Mouse (Mus musculus) spleen, postnatal 10 days (tissue): ENCODE data around the gene Arhgap45.

Experiments
- DNase-seq, 2 experiments: peaks; one replicate each; pipeline ENCODE4 v3.0.0; 2021 to 2022; ENCODE audit warnings: low spot score in 2 of 2

Arhgap45 gene

DNA sequence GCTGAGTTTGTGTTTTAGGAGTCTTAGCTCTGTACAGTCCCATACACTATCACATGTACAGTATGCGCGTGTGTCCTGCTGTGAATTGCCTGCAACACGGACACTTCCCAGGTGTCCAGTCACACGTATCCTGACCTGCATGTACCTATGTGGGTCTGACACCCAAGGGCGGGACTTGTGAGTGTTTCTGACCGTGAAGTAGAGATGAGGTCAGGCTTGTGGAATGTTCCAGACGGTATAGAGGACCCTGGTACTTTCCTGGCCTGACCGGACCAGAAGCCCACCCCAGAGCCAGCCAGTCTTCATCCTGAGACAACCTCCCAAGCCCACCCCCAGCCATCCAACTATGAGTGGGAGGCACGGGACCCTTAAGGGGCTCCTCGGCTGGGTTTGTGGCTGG is 870 bp upstream of the Arhgap45 start:
- no peak for DNase-seq

DNA sequence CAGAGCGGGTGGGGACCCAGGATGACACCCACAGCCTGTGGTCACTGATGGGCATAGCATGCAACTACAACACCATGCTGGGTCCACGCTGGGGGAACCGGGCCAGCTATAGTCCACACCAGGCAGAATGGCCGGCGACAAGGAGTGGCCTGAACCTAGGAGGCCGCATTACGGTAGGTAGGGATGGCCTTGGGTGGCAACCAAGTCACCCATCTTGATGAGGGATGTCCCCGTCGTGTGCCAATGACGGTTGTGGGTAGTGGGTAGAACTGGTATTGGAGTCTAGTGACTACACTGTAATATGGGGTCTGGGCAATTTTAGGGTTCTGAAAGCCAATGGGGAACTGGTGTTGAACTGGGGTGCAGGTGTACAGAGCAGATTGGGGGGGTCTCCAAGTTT is 478 bp downstream of the Arhgap45 start:
- DNase-seq = peak in 1 of 2 experiments; percentile 72

DNA sequence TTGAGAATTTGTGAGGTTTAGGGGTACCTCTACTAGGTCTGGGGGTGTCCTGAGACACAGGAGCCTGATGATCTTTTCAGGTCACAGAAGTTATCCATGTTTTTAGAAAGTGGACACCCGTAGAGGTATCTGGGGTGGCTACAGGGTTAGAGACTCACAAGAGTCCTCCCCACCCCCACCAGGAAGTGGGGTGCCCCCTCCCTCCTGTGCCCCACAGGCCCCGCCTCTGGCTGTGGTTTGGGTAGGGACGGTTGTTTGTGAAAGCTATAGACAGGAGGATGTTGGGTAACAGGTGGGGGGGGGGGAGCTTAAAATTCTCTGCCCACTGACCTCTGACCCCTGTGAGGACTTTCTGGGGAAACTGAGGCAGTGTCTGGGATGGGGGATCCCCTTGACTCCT is 908 bp downstream of the Arhgap45 start:
- peak in 1 of 2 experiments; percentile 89 for DNase-seq

DNA sequence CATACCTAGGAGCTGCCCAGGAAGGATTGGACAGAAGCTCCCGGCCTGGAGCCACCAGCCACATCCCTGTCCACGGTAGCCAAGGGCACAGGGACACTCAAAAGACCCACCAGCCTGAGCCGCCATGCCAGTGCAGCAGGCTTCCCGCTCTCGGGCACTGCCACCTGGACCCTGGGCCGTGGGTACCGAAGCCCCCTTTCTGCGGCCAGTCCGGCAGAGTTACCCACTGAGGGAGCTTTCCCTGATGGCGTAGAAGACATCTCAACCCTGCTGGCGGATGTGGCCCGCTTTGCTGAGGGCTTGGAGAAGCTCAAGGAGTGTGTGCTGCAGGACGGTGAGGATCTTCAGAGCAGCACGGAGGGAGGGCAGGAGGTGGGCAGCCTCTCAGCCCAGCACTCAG is 1.3 kb downstream of the Arhgap45 start:
- DNase-seq = peak; percentile 58 to 69

DNA sequence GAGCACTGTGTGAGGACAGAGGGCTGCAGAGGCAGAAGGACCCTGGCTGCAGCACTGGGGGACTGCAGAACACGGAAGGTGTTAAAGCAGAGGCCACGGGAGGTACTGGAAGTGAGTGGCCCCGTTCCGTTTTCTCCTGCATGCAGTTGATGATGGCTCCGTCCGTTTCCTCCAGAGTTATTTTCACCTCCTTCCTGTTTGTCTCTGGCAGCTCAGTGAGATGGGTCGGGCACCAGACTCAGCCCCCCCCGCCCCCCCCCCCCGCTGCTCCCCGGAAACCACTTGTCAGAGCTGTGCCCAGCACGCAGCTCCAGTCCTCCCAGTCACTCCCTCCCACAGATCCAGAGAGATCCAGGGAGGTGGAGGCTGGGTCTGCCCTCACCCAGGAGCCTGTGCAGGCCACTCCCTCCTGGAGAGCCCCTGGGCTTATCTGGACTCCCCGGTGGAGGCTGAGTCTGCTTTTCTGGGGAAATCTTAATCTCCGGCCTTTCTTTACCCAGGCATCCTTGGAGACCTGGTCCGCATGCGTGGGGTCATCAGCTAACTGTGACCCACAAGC is 2.4 kb downstream of the Arhgap45 start:
- DNase-seq = peak; percentile 56 to 66

DNA sequence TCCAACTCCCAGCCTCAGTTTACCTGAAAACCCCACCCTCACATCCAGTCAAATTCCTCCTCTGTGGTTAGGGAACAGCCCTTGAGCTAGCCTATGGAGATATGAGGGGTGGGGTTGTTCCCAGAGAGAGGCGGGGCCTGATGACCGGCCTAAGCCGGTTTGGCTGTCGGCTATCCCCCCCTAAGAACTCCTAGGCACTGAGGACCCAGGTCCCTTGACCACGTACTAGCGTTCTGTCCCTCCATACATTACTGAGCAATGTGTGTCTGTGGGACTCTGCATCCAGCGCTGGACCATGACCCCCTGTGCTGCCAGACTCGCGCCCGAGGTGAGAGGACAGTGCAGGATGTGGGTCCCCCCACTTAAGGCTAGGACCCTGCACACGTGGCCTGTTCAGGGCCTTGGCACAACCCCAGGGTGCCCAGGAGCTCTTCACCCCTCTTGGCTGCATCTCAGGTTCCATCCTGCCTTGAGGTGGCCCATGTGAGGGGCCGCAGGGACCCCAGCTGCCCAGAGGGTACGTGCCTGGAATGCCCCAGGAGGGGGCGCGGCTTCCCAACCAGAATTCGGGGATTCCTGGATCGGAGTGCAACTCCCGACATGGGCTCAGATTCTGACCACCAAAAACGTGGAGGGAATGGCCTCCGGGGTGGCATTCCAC is 3.1 kb downstream of the Arhgap45 start:
- DNase-seq = peak in 1 of 2 experiments; percentile 46

DNA sequence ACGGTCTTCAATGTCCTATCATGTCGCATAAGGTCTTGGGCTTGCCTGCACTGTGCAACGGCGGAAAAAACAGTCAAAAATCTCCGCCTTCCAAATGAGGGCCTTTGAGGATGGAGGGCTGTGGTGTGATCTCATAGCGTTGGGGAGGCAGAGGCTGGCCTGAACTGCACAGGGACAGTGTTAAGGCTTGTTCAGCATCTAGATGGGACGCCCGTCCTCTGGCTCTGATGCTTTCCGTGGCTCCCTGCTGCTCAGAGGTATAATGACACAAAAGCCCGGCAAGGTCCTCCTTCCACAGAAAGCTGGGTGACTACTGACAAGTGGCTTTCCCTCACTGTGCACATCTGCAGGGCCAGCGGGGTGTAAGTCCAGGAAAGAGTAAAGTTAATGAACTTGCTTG is 3.7 kb downstream of the Arhgap45 start:
- no peak for DNase-seq

DNA sequence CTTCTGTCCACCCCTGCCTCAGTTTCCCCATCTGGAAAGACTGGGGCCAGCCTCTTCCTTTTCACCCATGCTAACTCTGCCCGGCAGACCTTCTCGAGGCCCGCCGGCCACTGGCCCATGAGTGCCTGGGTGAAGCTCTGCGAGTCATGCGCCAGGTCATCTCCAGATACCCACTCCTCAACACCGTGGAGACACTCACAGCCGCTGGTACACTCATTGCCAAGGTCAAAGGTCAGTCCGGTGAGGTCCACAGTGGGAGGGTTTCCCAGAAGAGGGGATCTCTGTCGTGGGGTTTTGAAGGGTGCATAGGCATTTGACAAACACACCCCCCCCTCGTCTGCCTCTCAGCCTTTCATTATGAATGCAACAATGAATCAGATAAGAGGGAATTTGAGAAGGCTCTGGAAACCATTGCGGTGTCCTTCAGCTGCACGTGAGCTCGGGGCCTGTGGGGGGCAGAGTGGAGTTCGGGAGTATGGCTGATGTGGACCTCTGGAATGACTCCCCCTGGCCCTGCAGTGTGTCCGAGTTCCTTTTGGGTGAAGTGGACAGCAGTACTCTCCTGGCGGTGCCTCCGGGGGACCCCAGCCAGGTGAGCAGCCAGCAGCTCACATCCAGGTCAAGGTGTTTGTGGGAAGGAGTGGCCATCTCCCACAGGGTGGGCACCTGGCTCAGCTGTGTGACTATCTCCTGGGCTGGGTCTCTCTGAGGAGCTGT is 4.3 kb downstream of the Arhgap45 start:
- no peak for DNase-seq

DNA sequence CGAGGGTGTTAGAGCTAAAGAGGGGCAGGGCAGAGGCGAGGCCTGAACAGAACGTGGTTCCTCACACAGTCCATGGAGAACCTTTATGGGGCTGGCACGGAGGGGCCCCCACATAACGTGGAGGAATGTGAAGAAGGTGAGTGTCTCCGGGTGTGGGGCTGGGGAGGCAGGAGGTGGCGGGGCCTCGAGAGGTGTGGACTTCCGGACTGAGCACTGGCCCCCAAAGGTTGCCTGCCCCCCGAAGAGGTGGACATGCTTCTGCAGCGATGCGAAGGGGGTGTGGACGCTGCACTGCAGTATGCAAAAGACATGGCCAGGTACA is 4.8 kb downstream of the Arhgap45 start:
- no peak for DNase-seq

DNA sequence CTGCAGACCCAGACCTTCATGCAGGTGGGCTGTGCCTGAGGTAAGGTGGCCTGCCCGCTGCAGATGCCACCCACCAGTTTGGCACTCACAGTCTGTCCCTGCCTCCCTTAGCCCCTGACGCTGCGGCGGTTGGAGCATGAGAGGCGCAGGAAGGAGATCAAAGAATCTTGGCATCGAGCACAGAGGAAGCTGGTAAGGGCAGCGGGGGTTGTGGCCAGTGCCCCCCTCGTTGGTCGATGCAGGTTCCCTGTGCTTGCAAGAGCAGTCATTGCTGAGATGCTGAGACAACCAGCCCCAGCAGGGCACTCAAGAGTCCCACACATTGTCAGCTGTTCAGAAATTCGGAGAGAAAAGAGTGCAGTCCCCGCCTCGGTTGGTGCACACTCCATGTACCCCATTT is 5.7 kb downstream of the Arhgap45 start:
- no peak for DNase-seq

DNA sequence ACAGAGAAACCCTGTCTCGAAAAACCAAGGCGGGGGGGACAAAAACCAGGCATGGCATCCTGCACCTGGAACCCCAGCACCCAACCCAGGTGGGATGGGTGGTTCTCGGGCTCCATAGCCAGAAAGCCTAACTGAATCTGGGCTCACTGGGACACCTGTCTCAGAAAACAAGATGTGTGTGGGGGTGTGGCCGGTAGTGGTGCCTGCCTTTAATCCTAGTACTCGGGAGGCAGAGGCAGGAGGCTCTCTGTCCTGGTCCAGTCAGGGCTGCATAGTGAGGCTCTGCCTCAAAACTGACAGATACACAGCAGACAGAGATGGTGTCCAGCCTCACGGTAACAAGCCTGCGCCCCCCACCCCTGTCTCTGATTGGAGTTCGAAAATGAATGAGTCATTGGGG is 6.4 kb downstream of the Arhgap45 start:
- no peak for DNase-seq

DNA sequence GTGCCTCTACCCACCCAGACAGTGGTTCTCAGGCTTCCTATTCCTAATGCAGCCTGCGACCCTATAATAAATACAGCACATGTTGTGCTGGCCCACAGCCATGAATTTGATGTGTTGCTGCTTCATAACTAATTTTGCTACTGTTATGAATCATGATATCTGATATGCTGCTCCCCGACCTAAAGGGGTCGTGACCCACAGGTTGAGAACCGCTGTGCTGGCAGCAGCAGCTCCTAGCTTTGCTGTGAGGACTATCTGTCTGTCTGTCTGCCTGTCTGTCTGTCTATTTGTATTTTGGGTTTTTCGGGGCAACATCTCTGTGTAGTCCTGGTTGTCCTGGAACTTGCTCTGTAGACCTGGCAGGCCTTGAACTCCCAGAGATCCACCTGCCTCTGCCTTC is 7.3 kb downstream of the Arhgap45 start:
- DNase-seq = no peak

DNA sequence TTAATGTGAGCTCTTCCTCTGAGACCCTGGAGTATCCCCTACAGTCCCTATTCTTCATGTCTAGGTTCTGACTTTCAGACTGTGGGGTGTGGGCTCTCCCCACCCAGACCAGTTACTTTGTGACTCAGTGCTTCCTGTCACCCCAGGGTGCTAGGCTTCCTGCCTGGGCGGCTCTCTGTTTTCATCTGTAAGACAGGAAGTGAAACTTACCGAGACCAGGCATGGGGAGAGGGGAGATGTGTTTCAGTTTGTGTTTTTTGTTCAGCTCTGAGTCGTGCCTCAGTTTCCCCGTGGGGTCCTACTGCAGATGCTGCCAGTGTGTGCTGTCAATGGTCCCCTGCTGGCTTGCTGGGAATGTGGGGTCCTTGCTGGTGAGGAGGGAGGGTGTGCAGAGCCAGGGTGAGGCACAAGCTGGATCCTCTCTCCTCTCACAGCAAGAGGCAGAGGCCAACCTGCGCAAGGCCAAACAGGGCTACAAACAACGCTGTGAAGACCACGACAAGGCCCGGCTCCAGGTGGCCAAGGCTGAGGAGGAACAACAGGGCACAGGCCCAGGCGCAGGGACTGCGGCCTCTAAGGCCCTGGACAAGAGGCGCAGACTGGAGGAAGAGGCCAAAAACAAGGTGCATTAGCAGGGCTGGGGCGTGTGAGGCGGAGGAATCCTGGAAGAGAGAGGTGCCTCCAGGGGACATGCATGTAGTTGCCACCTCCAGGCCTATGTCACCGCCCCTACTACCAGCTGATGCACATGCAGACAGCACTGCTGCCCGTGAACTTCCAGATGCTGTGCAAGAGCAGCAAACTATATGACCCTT is 8.0 kb downstream of the Arhgap45 start:
- peak in 1 of 2 experiments; percentile 67 for DNase-seq

DNA sequence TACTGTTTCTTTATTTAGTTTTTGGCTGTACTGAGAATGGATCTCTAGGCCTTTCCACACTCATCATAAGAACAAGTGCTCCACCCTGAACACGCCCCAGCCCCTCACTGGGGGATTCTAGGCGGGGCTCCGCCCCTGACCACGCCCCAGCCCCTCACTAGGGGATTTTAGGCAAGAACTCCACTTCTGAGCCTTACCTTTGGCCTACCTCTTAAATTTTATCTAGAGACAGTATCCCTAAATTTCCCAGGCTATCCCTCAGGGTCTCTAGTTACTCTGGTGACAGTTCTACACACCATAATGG is 8.5 kb downstream of the Arhgap45 start:
- no peak for DNase-seq

DNA sequence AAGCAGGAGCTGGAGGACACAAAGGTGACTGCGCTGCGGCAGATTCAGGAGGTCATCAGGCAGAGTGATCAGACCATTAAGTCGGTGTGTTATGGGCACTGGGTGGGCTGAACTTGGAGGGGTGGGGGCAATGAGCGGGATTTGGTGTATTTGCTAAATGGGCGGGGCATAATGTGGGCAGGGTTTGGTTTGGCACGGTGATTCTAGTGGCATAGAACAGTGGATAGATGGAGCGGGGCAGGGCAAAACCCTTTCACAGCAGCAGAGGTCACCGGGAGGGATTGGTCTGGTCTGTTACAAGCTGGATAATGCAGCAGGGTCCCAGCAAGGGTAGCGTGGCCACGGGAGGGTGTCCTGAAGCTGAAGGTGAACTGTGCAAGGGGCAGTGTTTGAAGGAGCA is 9.0 kb downstream of the Arhgap45 start:
- DNase-seq = no peak

DNA sequence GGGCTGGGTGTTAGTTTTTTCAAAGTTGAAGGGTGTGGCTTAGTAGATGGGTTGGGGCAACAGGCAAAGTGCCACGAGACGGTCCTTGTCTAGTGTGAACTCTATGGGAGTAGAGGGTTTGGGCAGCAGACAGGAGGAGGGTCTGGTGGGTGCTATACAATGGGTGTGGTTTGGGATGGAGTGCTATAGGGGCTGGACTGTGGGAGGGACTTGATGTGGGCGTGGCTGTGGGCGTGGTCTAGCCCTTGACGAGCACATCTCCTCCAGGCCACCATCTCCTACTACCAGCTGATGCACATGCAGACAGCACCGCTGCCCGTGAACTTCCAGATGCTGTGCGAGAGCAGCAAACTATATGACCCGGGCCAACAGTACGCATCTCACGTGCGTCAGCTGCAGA is 9.4 kb downstream of the Arhgap45 start:
- DNase-seq = peak in 1 of 2 experiments; percentile 74

DNA sequence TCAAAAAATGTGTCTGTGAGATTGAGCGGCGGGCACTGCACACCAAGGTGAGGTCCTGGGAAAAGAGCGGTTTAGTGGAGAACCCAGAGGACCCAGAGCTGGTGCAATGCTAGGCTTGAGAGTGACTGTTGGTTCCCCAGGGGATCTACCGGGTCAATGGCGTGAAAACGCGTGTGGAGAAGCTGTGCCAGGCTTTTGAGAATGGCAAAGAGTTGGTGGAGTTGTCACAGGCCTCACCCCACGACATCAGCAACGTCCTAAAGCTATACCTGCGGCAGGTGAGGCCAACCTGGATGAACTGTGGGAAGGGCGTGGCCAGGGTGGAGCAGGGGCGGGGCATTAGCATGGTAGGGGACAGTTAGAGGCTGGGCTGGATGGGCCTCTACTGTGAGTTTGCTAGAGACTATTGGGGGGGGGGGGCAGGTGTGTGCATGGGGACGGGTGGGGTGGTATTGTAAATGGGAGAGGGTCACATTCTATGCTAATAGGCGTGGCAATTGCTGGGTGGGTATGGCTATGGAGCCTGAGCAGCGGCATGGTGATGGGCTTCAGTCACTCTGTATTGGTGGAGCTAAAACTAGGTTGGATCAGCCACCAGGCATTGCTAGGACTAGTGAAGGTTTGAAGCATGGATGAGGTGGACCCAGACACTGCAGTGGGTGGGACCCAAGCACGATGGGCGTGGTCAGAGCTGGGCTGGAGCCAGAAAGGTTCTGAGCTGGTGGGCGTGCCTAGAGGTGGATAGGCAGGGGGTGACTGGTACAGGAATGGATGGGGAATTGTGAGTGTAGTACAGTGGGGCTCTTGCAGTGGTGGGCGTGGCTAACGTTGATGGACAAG is 11.4 kb downstream of the Arhgap45 start:
- peak in 1 of 2 experiments; percentile 56 for DNase-seq

DNA sequence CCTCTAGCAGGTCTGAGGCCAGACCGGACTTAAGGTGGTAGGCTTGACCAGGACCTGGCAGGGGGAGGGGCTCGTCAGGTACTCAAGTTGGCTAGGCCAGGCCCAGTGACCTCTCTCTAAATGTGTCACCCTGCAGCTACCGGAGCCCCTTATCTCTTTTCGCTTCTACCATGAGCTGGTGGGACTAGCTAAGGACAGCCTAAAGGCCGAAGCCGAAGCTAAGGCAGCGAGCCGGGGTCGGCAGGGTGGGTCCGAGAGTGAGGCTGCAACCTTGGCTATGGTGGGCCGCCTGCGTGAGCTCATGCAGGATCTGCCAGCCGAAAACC is 12.0 kb downstream of the Arhgap45 start:
- no peak for DNase-seq

DNA sequence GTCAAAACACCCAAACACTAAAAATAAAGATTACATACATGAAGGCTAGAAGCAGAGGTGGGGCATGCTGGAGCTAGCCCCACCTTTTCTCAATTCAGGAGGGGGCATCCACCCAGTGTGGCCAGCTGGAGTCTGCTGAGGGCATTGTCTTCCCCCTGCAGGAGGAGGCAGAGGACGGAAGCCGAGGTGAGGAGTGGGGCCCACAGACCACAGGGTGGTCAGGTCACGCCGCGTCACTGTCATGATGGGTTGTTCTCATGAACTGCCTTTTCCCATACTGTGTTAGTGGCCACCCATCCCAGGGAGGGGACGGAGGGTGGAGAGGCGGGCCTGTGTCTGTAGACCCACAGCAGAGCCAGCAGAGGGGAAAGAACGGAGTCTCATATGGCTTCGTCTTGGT is 13.7 kb downstream of the Arhgap45 start:
- no peak for DNase-seq

DNA sequence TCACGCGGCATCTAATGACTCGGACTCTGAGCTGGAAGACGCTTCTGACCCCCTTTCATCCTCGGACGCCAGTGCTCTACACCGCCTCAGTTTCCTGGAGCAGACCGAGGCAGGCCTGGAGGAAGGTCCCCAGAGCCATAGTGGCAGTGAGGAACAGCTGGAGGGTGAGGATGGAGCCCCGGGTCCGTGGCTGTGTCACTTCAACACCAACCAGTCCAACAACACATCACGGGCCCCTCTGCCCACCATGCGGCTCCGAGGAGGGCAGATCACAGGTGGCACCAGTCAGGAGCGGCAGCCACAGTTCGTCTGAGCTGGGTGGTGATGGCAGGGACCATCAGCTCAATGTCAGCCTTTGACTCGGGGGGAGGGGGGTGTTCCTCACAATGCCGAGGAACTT is 14.3 kb downstream of the Arhgap45 start:
- DNase-seq = no peak

DNA sequence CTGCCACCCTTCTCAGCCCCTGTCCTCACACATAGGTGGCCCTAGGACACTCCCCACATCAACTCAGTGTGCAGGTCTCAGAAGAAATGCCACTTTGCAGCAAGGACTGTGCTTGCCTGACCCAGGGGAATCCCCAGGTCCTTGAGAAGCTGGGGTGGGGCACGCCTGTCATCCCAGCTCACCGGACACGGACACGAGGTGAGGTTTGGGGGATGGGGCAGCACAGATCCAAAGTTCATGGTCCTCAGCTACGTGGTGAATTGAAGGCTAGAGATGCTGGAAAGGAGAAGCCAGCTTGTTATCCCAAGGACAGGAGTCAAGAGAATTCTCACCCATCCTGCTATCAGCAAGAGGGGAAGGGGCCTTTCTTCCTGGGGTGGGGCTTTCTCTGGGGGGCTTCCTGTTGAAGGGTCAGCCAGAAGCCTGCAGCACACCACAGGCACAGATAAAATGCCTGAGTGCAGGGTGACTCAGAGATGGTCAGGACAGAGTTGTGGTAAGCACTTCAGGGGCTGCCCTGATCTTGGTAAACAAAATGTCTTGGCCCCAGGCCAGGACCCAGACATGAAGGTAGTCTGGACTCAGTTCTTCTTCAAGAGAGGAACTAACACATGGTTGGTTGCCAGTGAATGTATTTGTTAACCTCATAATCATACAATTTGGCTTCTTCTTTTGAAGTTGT is 16.5 kb downstream of the Arhgap45 start:
- peak in 1 of 2 experiments; percentile 84 for DNase-seq
